Mouse (Mus musculus) embryonic facial prominence, embryonic 13.5 days (tissue): Measurements from ENCODE around the gene Tmem198b. TPM values are rescaled to one million over a fixed set of nuclear protein-coding genes. Genes with fewer than 3 reads are reported as not detected.

Source experiments
- ATAC-seq: fragments of 200-750 bp; cut with Nextera tagmentation; 2 replicates; pipeline ENCODE4 v1.8.0; 2017; ENCODE audit warnings: low read depth; ENCODE audit not compliant: insufficient number of reproducible peaks, insufficient read depth, low FRiP score, low TSS enrichment
- H3K27ac ChIP-seq: fragments of 300-500 bp; sonication (generic); 2 replicates; pipeline ENCODE4 v1.5.1; 2015; ENCODE audit warnings: moderate library complexity, mild to moderate bottlenecking, inconsistent platforms
- H3K27me3 ChIP-seq: fragments of 300-500 bp; sonication (generic); 2 replicates; pipeline ENCODE4 v1.6.1; 2015; ENCODE audit warnings: mild to moderate bottlenecking, inconsistent platforms
- H3K36me3 ChIP-seq: fragments of 300-500 bp; sonication (generic); 2 replicates; pipeline ENCODE4 v1.6.1; 2015; ENCODE audit warnings: mild to moderate bottlenecking, inconsistent platforms
- H3K4me1 ChIP-seq: fragments of 300-500 bp; sonication (generic); 2 replicates; pipeline ENCODE4 v1.6.1; 2015; ENCODE audit warnings: inconsistent platforms
- H3K4me2 ChIP-seq: fragments of 300-500 bp; sonication (generic); 2 replicates; pipeline ENCODE4 v1.6.1; 2015; ENCODE audit warnings: moderate library complexity, mild to moderate bottlenecking, inconsistent platforms
- H3K4me3 ChIP-seq: fragments of 300-500 bp; sonication (generic); 2 replicates; pipeline ENCODE4 v1.5.1; 2015; ENCODE audit warnings: mild to moderate bottlenecking, inconsistent platforms
- H3K9ac ChIP-seq: fragments of 300-500 bp; sonication (generic); 2 replicates; pipeline ENCODE4 v1.6.1; 2015; ENCODE audit warnings: mild to moderate bottlenecking, inconsistent platforms
- H3K9me3 ChIP-seq: fragments of 300-500 bp; sonication (generic); 2 replicates; pipeline ENCODE4 v1.6.1; 2016; ENCODE audit warnings: inconsistent platforms
- WGBS: fragments of 180-500 bp; shearing (Covaris S2); methylation state at CpG from one replicate; pipeline ENCODE4 v1.1.7; 2015; ENCODE audit warnings: mixed read lengths; 5-methylcytosine and 5-hydroxymethylcytosine counted together
- polyA plus RNA-seq: library from polyadenylated mRNA; unstranded; fragments of >200 nt; fragmentation: Nextera tagmentation; extraction: Ambion mirVana; gene quantifications from 2 replicates; pipeline ENCODE4 v1.2.1, GENCODE M21; 2015

The Tmem198b gene
- polyA plus RNA-seq, 1 experiment from 2014 or later: 25.5 TPM

DNA sequence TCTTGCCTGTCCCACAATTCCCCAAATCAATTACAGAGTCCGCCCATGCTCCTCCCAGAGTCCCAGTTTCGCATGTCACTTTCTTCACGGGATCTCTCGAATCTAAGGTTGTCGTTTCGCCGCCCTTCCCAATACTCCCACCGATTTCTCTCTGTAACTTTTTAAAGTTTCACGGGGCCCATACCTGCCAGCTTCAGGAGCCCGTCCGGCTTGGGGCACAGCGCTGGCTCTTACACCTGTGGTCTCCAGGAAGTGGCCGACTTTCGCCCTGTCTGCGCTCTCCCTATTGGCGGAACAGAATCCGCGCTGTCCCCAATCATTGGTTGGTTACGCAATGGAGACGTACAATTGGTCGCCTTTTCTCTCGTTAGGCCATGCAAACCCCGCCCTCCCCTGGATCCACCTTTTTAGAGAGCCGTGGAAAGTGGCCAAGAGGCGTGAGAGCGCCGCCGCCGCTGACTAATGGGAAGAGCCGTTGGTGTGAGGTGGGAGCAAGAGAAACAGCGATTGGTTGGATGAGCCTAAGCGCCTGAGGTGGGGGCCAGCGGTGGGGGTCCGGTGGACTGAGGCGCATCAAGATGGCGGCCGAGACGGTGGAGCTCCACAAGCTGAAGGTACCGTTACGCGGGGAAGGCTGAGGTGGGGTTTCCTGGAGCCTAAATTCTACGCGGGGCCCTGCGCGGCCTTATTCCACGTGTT lies 17.3 kb upstream of the Tmem198b start, which contains the start of gene Ormdl2:
TSS of gene Ormdl2 (minus strand) at position 288 of the 699 bp plus-strand sequence.
- peak within 1 kb of the TSS; percentile 72; the same call in 1 of the 2 replicates for H3K27ac ChIP-seq

DNA sequence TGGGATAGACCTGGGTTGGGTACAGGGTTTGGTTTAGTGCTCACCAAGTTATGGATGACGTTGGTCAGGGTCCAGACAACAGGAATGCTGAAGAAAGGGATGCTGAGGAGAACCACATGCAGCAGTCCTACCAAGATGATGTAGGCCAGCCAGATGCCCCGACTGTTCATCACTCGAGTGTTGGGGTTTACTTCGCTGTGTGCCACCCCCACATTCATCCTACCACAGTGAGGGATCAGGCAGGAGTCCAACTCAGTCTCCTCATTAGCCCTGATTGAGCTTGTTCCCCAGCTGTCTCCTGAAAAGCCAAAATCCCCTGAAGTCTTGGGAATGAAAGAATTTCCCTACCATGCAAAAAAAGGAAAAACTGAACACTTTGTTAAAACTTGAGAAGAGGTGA lies 16.0 kb upstream of the Tmem198b start:
- Histone ChIP-seq H3K36me3 (peaks cover 50% of the 10 kb centered on the region), H3K4me1 (peaks cover 18% of the 10 kb centered on the region), H3K9ac (no peak overlapping the region), H3K27ac (no peak overlapping the region), H3K27me3 (no peaks in the 10 kb centered on the region), H3K4me3 (no peak overlapping the region), H3K9me3 (no peaks in the 10 kb centered on the region), H3K4me2 (no peak overlapping the region)
- 90% methylated on average over 4 of the region's 4 CpGs for WGBS
- no peak for ATAC-seq

More for the DNA sequence above, 17.3 kb upstream of the Tmem198b start, which contains the start of gene Ormdl2:
- peak; percentile 99 for ATAC-seq
- H3K4me2 ChIP-seq: peak within 1 kb of the TSS; percentile 85
- H3K36me3 ChIP-seq: peaks cover 41% of the 10 kb centered on the region
- H3K9me3 ChIP-seq: no peaks in the 10 kb centered on the region
- no peaks in the 10 kb centered on the region for H3K27me3 ChIP-seq
- H3K4me3 ChIP-seq: peak within 1 kb of the TSS; percentile 94
- WGBS: under 1% methylated on average over 46 of the region's 46 CpGs
- H3K9ac ChIP-seq: peak within 1 kb of the TSS; percentile 86
- peaks cover 18% of the 10 kb centered on the region for H3K4me1 ChIP-seq

DNA sequence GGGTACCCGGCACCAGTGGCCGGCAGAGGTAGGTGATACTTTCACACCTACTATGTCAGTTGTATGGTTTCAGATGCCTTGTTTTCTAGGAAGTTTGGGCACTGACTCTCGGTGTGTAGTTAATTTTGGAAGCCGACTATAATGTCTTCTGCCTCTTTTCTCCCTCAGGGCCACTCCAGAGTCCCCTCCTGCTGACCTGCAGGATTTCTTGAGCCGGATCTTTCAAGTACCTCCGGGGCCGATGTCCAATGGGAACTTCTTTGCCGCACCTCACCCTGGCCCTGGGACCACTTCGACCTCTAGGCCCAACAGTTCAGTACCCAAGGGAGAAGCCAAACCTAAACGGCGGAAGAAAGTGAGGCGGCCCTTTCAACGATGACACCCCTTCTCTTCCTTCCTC lies 12.9 kb upstream of the Tmem198b start, which contains the start of gene Sarnp:
TSS of gene Sarnp (plus strand) at position 301 of the 400 bp plus-strand sequence.
- Histone ChIP-seq H3K9ac (no peak within 1 kb of the TSS), H3K27me3 (no peaks in the 10 kb centered on the region), H3K9me3 (no peaks in the 10 kb centered on the region), H3K27ac (no peak within 1 kb of the TSS), H3K4me2 (no peak within 1 kb of the TSS), H3K4me1 (peaks cover 7% of the 10 kb centered on the region; the same call in 1 of the 2 replicates), H3K4me3 (no peak within 1 kb of the TSS), H3K36me3 (peaks cover 71% of the 10 kb centered on the region)
- 89% methylated on average over 13 of the region's 13 CpGs for WGBS
- ATAC-seq: no peak

DNA sequence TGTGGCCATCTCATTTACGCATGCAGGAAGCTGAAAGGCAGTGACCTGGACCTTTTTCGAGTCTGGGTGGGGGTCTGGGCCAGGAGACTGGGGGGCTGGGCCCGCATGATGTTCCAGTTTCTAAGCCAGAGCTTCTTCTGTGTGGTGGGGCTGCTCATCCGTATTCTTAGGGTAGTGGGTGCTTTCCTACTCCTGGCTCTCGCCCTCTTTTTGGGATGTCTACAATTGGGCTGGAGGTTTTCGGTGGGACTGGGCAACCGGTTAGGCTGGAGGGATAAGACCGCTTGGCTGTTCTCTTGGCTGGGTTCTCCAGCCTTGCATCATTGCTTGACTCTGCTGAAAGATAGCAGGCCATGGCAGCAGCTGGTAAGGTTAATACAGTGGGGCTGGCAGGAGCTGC lies 2.8 kb upstream of the Tmem198b start:
- Histone ChIP-seq H3K36me3 (peaks cover 34% of the 10 kb centered on the region), H3K9ac (peak overlapping the region; percentile 96), H3K27ac (no peak overlapping the region), H3K4me2 (peak overlapping the region; percentile 85), H3K9me3 (no peaks in the 10 kb centered on the region), H3K4me3 (peak overlapping the region; percentile 82), H3K27me3 (no peaks in the 10 kb centered on the region), H3K4me1 (peaks cover 53% of the 10 kb centered on the region)
- 88% methylated on average over 8 of the region's 8 CpGs for WGBS
- ATAC-seq: no peak

DNA sequence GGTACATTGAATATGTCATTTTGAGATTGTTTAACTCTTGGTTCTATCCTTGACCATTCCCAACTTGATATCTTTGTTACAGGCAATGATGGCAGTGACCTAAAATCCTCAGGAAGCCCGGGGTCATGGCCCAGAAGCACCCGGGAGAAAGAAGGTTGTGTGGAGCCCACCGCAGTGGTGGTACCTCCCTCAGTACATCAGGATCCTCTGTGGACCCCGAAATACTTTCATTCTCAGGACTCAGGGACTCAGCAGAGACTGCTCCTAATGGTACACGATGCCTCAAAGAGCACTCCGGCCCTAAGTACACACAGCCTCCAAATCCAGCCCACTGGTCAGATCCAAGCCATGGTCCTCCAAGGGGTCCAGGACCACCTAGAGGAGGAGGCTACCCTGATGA lies 1.9 kb upstream of the Tmem198b start:
- H3K9me3 ChIP-seq: no peaks in the 10 kb centered on the region
- WGBS: 59% methylated on average over 6 of the region's 6 CpGs
- 0 out of 2 replicates have a peak overlapping the region, but pooled peaks have one; percentile 99 for H3K27ac ChIP-seq

DNA sequence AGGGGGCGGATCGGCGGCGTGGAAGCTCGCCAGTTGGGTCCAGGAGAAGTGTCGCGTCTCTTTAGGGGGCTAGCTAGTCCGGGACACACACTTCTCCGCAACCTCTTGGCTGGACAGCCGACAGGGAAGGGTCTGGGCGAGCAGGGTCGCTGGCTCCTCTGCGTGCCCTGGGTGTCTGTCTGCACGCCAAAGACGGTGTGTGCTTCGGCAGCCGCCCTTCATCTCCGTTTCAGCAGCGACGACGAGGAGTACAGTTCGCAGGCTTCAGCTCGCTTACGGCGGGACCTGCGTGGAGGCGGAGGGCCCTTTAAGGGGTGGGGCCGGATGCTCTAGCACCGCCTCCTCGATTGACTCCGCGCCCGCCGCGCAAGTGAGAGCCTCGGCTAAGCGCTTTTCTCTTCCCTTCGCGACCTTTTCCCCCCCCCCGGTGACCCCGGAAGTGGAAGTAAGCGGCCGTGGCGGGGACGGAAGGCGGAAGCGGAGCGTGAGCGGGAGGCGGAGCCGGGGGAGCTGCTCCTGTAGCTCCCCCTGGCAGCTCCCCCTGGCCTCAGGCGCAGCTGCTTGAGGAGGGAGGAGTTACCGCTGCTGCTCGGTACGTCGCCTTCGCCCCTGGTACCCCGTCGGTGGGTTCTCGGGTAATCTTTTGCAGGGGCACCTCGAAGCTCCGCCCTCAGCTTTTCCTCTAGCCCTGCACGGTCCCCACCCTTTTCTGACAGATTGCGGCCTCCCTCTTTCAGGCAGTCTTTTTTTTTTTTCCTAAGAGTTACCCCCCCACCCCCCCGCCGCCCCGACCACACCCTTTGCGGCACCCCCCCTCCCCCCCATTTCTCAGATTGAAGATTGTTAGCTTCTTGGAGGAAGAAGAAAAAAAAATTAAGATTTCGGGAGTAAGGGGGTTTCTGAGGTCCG lies 1.2 kb upstream of the Tmem198b start:
- peak; percentile 88 for ATAC-seq
- peaks cover 49% of the 10 kb centered on the region for H3K36me3 ChIP-seq
- H3K4me2 ChIP-seq: peak overlapping the region; percentile 85
- H3K9me3 ChIP-seq: no peaks in the 10 kb centered on the region
- peaks cover 57% of the 10 kb centered on the region for H3K4me1 ChIP-seq
- peak overlapping the region; percentile 96 for H3K9ac ChIP-seq
- H3K4me3 ChIP-seq: peak overlapping the region; percentile 82
- peak overlapping the region; percentile 99 for H3K27ac ChIP-seq
- under 1% methylated on average over 69 of the region's 70 CpGs for WGBS
- no peaks in the 10 kb centered on the region for H3K27me3 ChIP-seq

More for the DNA sequence above, 1.9 kb upstream of the Tmem198b start:
- Histone ChIP-seq H3K9ac (peak overlapping the region; percentile 96), H3K36me3 (peaks cover 42% of the 10 kb centered on the region), H3K4me3 (peak overlapping the region; percentile 82), H3K4me1 (peaks cover 57% of the 10 kb centered on the region), H3K27me3 (no peaks in the 10 kb centered on the region), H3K4me2 (peak overlapping the region; percentile 85)
- no peak for ATAC-seq

DNA sequence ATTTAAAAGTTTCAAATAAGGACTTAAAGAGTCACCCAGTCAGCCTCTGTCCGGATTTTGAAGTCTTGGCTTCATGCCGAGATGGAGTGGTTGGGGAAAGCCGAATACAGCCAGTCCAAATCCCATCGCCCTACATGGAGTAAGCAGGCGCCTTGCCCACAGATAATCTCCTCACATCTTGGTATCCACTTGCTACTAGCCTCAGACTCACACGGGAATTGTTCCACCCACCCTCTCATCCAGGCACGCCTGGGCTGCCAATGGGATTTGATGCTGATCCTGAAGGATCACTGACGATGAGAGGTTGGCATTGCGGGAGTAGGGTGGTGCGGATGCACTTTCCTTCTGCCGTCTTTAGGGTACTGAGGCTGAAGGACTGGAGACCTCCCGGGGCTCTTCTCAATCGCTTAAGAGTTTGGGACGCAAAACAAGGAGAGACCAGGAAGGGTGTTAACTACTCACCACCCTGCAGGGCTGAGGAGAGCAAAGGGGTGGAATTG lies 349 bp downstream of the Tmem198b start, which contains the start of gene Dnajc14:
TSS of gene Dnajc14 (plus strand) at position 292 of the 500 bp plus-strand sequence.
- peak within 1 kb of the TSS; percentile 82 for H3K4me3 ChIP-seq
- 0 out of 2 replicates have a peak, but pooled peaks have one; percentile 5 for ATAC-seq
- WGBS: under 1% methylated on average over 14 of the region's 14 CpGs
- no peaks in the 10 kb centered on the region for H3K27me3 ChIP-seq
- peak within 1 kb of the TSS; percentile 99 for H3K27ac ChIP-seq
- H3K36me3 ChIP-seq: peaks cover 47% of the 10 kb centered on the region
- peak within 1 kb of the TSS; percentile 96 for H3K9ac ChIP-seq
- peaks cover 48% of the 10 kb centered on the region for H3K4me1 ChIP-seq
- H3K9me3 ChIP-seq: no peaks in the 10 kb centered on the region
- H3K4me2 ChIP-seq: peak within 1 kb of the TSS; percentile 85

DNA sequence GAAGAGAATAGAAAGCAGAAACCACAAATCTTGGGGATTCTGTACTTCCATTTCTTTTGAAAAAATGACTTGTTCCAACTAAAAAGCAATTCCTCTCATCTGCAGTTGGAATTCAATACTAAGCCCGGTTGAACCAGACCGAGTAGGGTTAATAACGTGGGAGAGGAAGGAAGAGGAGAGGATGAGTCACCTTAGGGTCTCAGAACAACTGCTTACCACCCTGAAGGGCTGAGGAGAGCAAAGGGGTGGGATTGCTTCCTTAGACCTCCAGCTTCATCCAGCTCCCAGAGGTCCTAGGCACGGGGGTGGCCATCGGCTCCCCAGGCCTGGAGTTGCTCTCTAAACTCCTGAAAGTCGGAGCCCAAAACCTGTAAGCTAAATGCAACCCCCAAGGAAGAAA lies 809 bp downstream of the Tmem198b start:
- Histone ChIP-seq H3K27ac (peak overlapping the region; percentile 99), H3K9me3 (no peaks in the 10 kb centered on the region), H3K27me3 (no peaks in the 10 kb centered on the region), H3K4me2 (peak overlapping the region; percentile 85), H3K36me3 (peaks cover 45% of the 10 kb centered on the region), H3K9ac (peak overlapping the region; percentile 96), H3K4me3 (peak overlapping the region; percentile 82), H3K4me1 (peaks cover 43% of the 10 kb centered on the region)
- WGBS: 4% methylated on average over 6 of the region's 6 CpGs
- no peak for ATAC-seq

DNA sequence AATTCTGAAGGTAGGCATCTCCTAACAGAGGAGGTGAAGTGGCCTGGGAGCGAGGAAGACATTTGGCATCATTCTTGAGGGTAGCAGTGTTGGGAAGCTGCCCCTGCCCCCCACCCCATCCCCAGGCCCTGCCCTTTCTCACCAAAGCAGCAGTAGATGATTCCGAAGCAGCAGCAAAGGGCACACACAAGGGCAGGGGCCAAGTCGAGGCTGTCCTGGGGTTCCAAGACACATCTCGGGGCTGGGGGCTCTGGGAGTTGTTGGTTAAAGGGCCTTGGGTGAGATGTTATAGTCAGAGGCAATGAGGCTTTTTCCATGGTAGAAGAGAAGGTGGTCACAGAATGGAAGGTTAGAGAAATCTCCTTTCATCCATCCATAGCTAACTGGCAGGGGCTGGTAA lies 1.2 kb downstream of the Tmem198b start:
- peak overlapping the region; percentile 99 for H3K27ac ChIP-seq
- H3K27me3 ChIP-seq: no peaks in the 10 kb centered on the region
- peaks cover 45% of the 10 kb centered on the region for H3K36me3 ChIP-seq
- peak overlapping the region; percentile 82 for H3K4me3 ChIP-seq
- 56% methylated on average over 4 of the region's 4 CpGs for WGBS
- peak overlapping the region; percentile 85 for H3K4me2 ChIP-seq
- no peak for ATAC-seq
- H3K9ac ChIP-seq: peak overlapping the region; percentile 96
- no peaks in the 10 kb centered on the region for H3K9me3 ChIP-seq
- peaks cover 39% of the 10 kb centered on the region for H3K4me1 ChIP-seq

DNA sequence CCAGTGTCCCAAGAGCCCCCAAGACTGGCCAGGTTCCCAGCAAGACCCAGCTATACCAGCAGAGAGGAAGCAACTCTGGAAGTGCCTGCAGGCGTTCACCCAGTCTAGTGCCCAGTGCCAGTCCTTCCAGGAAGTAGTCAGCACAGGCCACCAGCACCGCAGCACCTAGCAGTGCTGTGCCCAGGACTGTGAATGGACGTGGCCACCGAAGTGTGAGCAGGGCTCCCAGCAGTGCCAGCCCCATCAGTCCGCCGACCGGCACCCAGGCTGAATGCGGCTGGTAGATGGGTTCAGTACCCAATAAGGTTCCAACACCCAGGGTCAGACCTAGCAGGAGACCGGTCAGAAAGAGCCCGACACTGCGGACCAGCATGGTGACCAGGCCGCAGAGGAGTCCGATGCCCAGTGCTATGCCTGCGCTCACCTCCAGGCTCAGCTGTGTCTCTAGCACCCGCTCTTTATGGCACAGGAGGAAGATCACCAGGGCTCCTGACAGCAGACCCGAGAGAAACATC lies 2.1 kb downstream of the Tmem198b start:
- ATAC-seq: no peak
- 89% methylated on average over 16 of the region's 16 CpGs for WGBS
- Histone ChIP-seq H3K27ac (no peak overlapping the region), H3K36me3 (peaks cover 45% of the 10 kb centered on the region), H3K4me1 (peaks cover 30% of the 10 kb centered on the region), H3K27me3 (no peaks in the 10 kb centered on the region), H3K9me3 (no peaks in the 10 kb centered on the region), H3K4me3 (no peak overlapping the region), H3K4me2 (no peak overlapping the region), H3K9ac (peak overlapping the region; percentile 23; the same call in 1 of the 2 replicates)

DNA sequence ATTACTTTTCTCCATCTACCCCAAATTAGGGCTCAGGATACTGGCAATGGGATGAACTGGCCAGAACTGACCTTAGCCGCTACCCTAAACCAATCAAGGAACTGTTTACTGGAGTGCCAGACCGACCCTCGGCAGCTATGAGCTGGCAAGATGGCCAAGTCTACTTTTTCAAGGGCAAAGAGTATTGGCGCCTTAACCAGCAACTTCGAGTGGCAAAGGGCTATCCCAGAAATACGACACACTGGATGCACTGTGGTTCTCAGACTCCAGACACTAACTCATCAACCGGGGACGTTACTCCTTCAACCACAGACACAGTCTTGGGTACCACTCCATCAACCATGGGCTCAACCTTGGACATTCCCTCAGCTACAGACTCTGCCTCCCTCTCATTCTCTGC lies 5.5 kb downstream of the Tmem198b start:
- H3K9ac ChIP-seq: no peak overlapping the region
- 90% methylated on average over 8 of the region's 8 CpGs for WGBS
- no peaks in the 10 kb centered on the region for H3K9me3 ChIP-seq
- no peak for ATAC-seq
- peaks cover 19% of the 10 kb centered on the region for H3K4me1 ChIP-seq
- no peak overlapping the region for H3K27ac ChIP-seq
- no peaks in the 10 kb centered on the region for H3K27me3 ChIP-seq
- H3K4me2 ChIP-seq: no peak overlapping the region
- H3K4me3 ChIP-seq: no peak overlapping the region
- peaks cover 36% of the 10 kb centered on the region for H3K36me3 ChIP-seq
